Mouse (Mus musculus): Measurements from ENCODE around the gene Cdh26. TPM values are rescaled to one million over a fixed set of nuclear protein-coding genes. Genes with fewer than 3 reads are reported as not detected.

Cdh26 gene
- polyA plus RNA-seq, 1 experiment = not detected

DNA sequence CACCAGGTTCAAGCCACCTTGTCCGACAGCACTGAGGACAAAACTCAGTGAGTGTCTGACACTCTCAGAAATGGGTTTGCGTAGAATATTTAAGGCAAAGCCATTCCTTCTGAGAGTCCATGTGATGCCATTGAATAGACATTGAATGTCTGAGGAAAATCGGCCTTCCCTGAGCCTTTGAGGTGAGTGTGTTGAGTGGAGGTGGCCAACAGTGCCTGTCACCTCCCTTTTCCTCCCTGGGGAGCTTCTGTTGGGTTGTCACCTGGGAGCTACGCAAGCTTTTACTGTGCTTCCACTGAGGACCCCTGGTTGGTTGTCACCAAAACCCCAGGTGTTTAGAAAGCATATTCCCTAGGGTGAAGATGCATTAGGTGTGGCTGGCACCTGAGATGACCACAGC is 1.7 kb upstream of the Cdh26 start:
- Histone ChIP-seq H3ac (ENCODE audit: control insufficient read depth, insufficient read length) (no peak overlapping the region), H3K27me3 (ENCODE audit: control insufficient read depth, insufficient read depth, insufficient read length) (no peaks in the 10 kb centered on the region), H3K79me2 (ENCODE audit: control insufficient read depth, insufficient read depth) (no peaks in the 10 kb centered on the region), H3K36me3 (ENCODE audit: control insufficient read depth, insufficient read depth) (no peaks in the 10 kb centered on the region), H3K4me3 (no peak overlapping the region), H3K4me2 (ENCODE audit: low read depth) (no peak overlapping the region)
- TF ChIP-seq POLR2AphosphoS2 (IDR thresholded peaks at IDR 0.05; ENCODE audit: insufficient read length, low read depth) = no peak
- TF ChIP-seq TCF12 (IDR thresholded peaks at IDR 0.05; ENCODE audit: insufficient read depth, poor library complexity, severe bottlenecking) = no peak

GRCm38 (mm10) chr2:178429426-178429825 is 905 bp upstream of the Cdh26 start:
- H3K4me3 ChIP-seq = no peak overlapping the region
- TF ChIP-seq REST (IDR thresholded peaks at IDR 0.05; ENCODE audit: insufficient read depth, insufficient read length) = no peak

DNA sequence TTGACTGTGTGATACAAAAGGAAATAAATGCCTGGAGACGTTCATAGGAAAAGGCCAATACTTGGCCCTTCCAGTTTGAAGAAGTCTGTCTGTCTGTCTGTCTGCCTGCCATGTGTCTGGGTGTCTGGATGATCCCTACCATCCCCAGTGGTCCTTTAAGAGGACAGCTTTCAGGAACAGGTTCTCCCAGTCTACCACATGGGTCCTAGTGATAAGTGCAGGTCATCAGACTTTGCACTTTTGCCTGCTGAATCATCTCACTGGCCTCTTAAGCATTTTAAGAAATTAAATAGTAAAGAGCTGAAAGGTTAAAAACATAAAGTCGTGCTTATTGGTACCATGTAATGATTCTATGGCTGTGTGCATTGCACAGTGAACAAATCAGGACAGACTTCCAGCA is 3.2 kb downstream of the Cdh26 start:
- Histone ChIP-seq H3K79me2 (ENCODE audit: control insufficient read depth, insufficient read depth) (no peaks in the 10 kb centered on the region), H3K4me3 (no peak overlapping the region), H3K4me2 (ENCODE audit: low read depth) (no peak overlapping the region), H3ac (ENCODE audit: control insufficient read depth, insufficient read length) (no peak overlapping the region), H3K27me3 (ENCODE audit: control insufficient read depth, insufficient read depth, insufficient read length) (no peaks in the 10 kb centered on the region), H3K36me3 (ENCODE audit: control insufficient read depth, insufficient read depth) (no peaks in the 10 kb centered on the region)
- TF ChIP-seq USF1 (IDR thresholded peaks at IDR 0.05; ENCODE audit: low read depth) (no peak), TCF3 (IDR thresholded peaks at IDR 0.05; ENCODE audit: insufficient read length, low read depth) (no peak), MAX (IDR thresholded peaks at IDR 0.05; ENCODE audit: low read depth) (no peak)

More at GRCm38 (mm10) chr2:178429426-178429825, 905 bp upstream of the Cdh26 start:
- no peak overlapping the region for H3K4me2 ChIP-seq (ENCODE audit: low read depth)
- no peaks in the 10 kb centered on the region for H3K27me3 ChIP-seq (ENCODE audit: control insufficient read depth, insufficient read depth, insufficient read length)
- no peaks in the 10 kb centered on the region for H3K79me2 ChIP-seq (ENCODE audit: control insufficient read depth, insufficient read depth)
- no peak overlapping the region for H3ac ChIP-seq (ENCODE audit: control insufficient read depth, insufficient read length)
- no peaks in the 10 kb centered on the region for H3K36me3 ChIP-seq (ENCODE audit: control insufficient read depth, insufficient read depth)

DNA sequence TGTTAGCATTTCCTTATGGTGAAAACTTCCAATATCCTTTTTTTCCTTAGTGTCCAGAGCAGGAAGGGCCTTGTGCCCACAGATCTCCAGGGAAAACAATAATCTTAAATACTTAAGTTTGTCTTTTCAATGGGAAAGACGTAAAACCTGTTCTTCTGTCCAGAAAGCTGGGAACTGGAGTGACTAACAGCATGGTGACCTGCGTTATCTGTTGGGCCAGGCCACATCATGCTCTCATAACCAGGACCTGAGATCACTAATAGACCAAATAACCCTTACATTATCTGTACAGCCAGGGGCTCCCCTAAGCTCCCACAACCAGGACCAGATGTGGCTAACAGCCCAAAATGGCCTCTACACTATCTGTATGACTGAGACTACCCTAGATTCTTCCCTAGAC is 3.6 kb downstream of the Cdh26 start:
- TF ChIP-seq CEBPB (IDR thresholded peaks at IDR 0.05; ENCODE audit: insufficient read depth, poor library complexity, severe bottlenecking) (no peak), MAX (IDR thresholded peaks at IDR 0.05; ENCODE audit: low read depth) (no peak), REST (IDR thresholded peaks at IDR 0.05; ENCODE audit: insufficient read depth, insufficient read length) (no peak), E2F4 (IDR thresholded peaks at IDR 0.05; ENCODE audit: insufficient read depth) (no peak), POLR2AphosphoS2 (IDR thresholded peaks at IDR 0.05; ENCODE audit: insufficient read length, low read depth) (no peak), TCF3 (IDR thresholded peaks at IDR 0.05; ENCODE audit: insufficient read length, low read depth) (no peak), POLR2A (IDR thresholded peaks at IDR 0.05; ENCODE audit: insufficient read length, low read depth) (no peak), USF1 (IDR thresholded peaks at IDR 0.05; ENCODE audit: low read depth) (no peak), TCF12 (IDR thresholded peaks at IDR 0.05; ENCODE audit: insufficient read depth, poor library complexity, severe bottlenecking) (no peak), MYOD1 (IDR thresholded peaks at IDR 0.05; ENCODE audit: control insufficient read depth in 1 of 3, insufficient read length in 2 of 3, low read depth in 2 of 3) (no peak), SRF (IDR thresholded peaks at IDR 0.05; ENCODE audit: control insufficient read depth, insufficient read length, low read depth) (no peak), MYOG (IDR thresholded peaks at IDR 0.05; ENCODE audit: control insufficient read depth in 1 of 3, insufficient read depth in 1 of 3, insufficient read length in 2 of 3, low read depth in 2 of 3) (no peak)
- Histone ChIP-seq H3K4me3 (no peak overlapping the region), H3K4me2 (ENCODE audit: low read depth) (no peak overlapping the region), H3ac (ENCODE audit: control insufficient read depth, insufficient read length) (no peak overlapping the region), H3K79me2 (ENCODE audit: control insufficient read depth, insufficient read depth) (no peaks in the 10 kb centered on the region), H3K27me3 (ENCODE audit: control insufficient read depth, insufficient read depth, insufficient read length) (no peaks in the 10 kb centered on the region), H3K36me3 (ENCODE audit: control insufficient read depth, insufficient read depth) (no peaks in the 10 kb centered on the region)

DNA sequence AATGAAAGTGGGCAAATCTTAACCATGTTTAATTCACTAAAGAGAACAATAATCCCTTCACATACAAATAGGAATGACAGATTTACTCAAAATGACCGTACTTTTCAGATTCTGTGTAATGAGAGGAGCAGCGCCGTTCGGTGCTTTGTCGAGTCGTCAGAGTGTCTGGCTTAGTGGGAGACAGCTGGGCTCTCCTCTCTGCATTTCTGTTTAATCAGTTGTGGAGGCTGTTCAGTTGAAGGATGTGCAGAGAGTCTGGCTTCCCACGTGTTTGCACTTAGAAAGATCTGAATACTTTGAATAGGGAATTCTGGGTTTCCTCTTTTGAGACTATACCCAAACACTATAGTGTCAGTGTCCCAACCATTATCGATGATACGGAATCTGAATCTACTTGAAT is 7.0 kb downstream of the Cdh26 start:
- Histone ChIP-seq H3ac (ENCODE audit: control insufficient read depth, insufficient read length) (no peak overlapping the region), H3K79me2 (ENCODE audit: control insufficient read depth, insufficient read depth) (no peaks in the 10 kb centered on the region), H3K27me3 (ENCODE audit: control insufficient read depth, insufficient read depth, insufficient read length) (no peaks in the 10 kb centered on the region), H3K4me2 (ENCODE audit: low read depth) (no peak overlapping the region), H3K36me3 (ENCODE audit: control insufficient read depth, insufficient read depth) (no peaks in the 10 kb centered on the region), H3K4me3 (no peak overlapping the region)
- TF ChIP-seq TCF3 (IDR thresholded peaks at IDR 0.05; ENCODE audit: insufficient read length, low read depth) (no peak), MYOG (IDR thresholded peaks at IDR 0.05; ENCODE audit: control insufficient read depth in 1 of 3, insufficient read depth in 1 of 3, insufficient read length in 2 of 3, low read depth in 2 of 3) (no peak), POLR2AphosphoS2 (IDR thresholded peaks at IDR 0.05; ENCODE audit: insufficient read length, low read depth) (no peak), MYOD1 (IDR thresholded peaks at IDR 0.05; ENCODE audit: control insufficient read depth in 1 of 3, insufficient read length in 2 of 3, low read depth in 2 of 3) (no peak), TCF12 (IDR thresholded peaks at IDR 0.05; ENCODE audit: insufficient read depth, poor library complexity, severe bottlenecking) (no peak), CEBPB (IDR thresholded peaks at IDR 0.05; ENCODE audit: insufficient read depth, poor library complexity, severe bottlenecking) (no peak), POLR2A (IDR thresholded peaks at IDR 0.05; ENCODE audit: insufficient read length, low read depth) (no peak), MAX (IDR thresholded peaks at IDR 0.05; ENCODE audit: low read depth) (no peak), USF1 (IDR thresholded peaks at IDR 0.05; ENCODE audit: low read depth) (no peak), SRF (IDR thresholded peaks at IDR 0.05; ENCODE audit: control insufficient read depth, insufficient read length, low read depth) (no peak), REST (IDR thresholded peaks at IDR 0.05; ENCODE audit: insufficient read depth, insufficient read length) (no peak), E2F4 (IDR thresholded peaks at IDR 0.05; ENCODE audit: insufficient read depth) (no peak)

DNA sequence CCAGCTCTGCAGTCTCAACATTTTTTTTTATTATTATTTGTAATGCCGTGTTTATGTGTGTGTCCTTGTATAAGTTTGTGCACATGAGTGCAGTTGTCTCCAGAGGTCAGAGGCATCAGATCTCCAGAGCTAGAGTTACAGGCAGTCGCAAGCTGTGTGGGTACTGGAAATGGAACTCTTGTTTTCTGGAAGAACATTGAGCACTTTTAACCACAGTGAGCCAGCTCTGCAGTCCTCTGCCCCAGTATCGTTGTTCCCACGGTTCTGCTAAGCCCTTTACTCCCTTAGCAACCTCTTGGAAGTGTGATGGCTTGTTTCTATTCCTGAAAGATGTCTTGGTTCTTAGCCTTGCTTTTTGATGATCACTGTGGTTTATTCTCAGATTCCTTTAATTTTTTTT is 19.1 kb downstream of the Cdh26 start:
- no peak for TF ChIP-seq MYOD1 (IDR thresholded peaks at IDR 0.05; ENCODE audit: control insufficient read depth in 1 of 3, insufficient read length in 2 of 3, low read depth in 2 of 3)
- no peak for TF ChIP-seq MAX (IDR thresholded peaks at IDR 0.05; ENCODE audit: low read depth)
- no peak for TF ChIP-seq POLR2A (IDR thresholded peaks at IDR 0.05; ENCODE audit: insufficient read length, low read depth)
- no peak for TF ChIP-seq POLR2AphosphoS2 (IDR thresholded peaks at IDR 0.05; ENCODE audit: insufficient read length, low read depth)
- TF ChIP-seq TCF12 (IDR thresholded peaks at IDR 0.05; ENCODE audit: insufficient read depth, poor library complexity, severe bottlenecking) = no peak
- TF ChIP-seq REST (IDR thresholded peaks at IDR 0.05; ENCODE audit: insufficient read depth, insufficient read length) = no peak
- TF ChIP-seq USF1 (IDR thresholded peaks at IDR 0.05; ENCODE audit: low read depth) = no peak
- TF ChIP-seq SRF (IDR thresholded peaks at IDR 0.05; ENCODE audit: control insufficient read depth, insufficient read length, low read depth) = no peak
- TF ChIP-seq MYOG (IDR thresholded peaks at IDR 0.05; ENCODE audit: control insufficient read depth in 1 of 3, insufficient read depth in 1 of 3, insufficient read length in 2 of 3, low read depth in 2 of 3) = no peak
- TF ChIP-seq TCF3 (IDR thresholded peaks at IDR 0.05; ENCODE audit: insufficient read length, low read depth) = no peak
- no peak for TF ChIP-seq CEBPB (IDR thresholded peaks at IDR 0.05; ENCODE audit: insufficient read depth, poor library complexity, severe bottlenecking)
- no peak for TF ChIP-seq E2F4 (IDR thresholded peaks at IDR 0.05; ENCODE audit: insufficient read depth)
- Histone ChIP-seq H3K79me2 (ENCODE audit: control insufficient read depth, insufficient read depth) (no peaks in the 10 kb centered on the region), H3ac (ENCODE audit: control insufficient read depth, insufficient read length) (no peak overlapping the region), H3K4me3 (no peak overlapping the region), H3K27me3 (ENCODE audit: control insufficient read depth, insufficient read depth, insufficient read length) (no peaks in the 10 kb centered on the region), H3K4me2 (ENCODE audit: low read depth) (no peak overlapping the region), H3K36me3 (ENCODE audit: control insufficient read depth, insufficient read depth) (no peaks in the 10 kb centered on the region)

Measured in myocyte (in vitro differentiated cells).